Mouse (Mus musculus) forebrain, embryonic 14.5 days (tissue): ENCODE data around the gene Map1b. TPM values are rescaled to one million over a fixed set of nuclear protein-coding genes. Genes with fewer than 3 reads are reported as not detected.

Experiments used
- ATAC-seq: fragments of 200-750 bp; cut with Nextera tagmentation; 2 replicates; pipeline ENCODE4 v1.8.0; 2017; ENCODE audit warnings: mild to moderate bottlenecking, moderate library complexity
- DNase-seq: peaks from one replicate; pipeline ENCODE4 v3.0.0-alpha.2; 2015; ENCODE audit warnings: low spot score
- H3K27ac ChIP-seq: fragments of 300-500 bp; sonication (generic); 2 replicates; pipeline ENCODE4 v1.5.1; 2014; ENCODE audit warnings: low read depth, mild to moderate bottlenecking, control low read depth, low read length, moderate library complexity
- H3K27me3 ChIP-seq: fragments of 300-500 bp; sonication (generic); replicated peaks from 2 replicates; pipeline ENCODE4 v1.6.1; 2014; ENCODE audit warnings: low read length, control low read depth, mixed read lengths; ENCODE audit not compliant: control insufficient read depth, insufficient read depth
- H3K36me3 ChIP-seq: fragments of 300-500 bp; sonication (generic); 2 replicates; pipeline ENCODE4 v1.6.1; 2014; ENCODE audit warnings: low read length, control low read depth; ENCODE audit not compliant: control insufficient read depth, insufficient read depth
- H3K4me1 ChIP-seq: fragments of 300-500 bp; sonication (generic); 2 replicates; pipeline ENCODE4 v1.6.1; 2014; ENCODE audit warnings: antibody characterized with exemption, low read length, control low read depth; ENCODE audit not compliant: control insufficient read depth, insufficient read depth
- H3K4me2 ChIP-seq: fragments of 300-500 bp; sonication (generic); 2 replicates; pipeline ENCODE4 v1.6.1; 2014; ENCODE audit warnings: mild to moderate bottlenecking, control low read depth, low read length
- H3K4me3 ChIP-seq: fragments of 300-500 bp; sonication (generic); 2 replicates; pipeline ENCODE4 v1.5.1; 2014; ENCODE audit warnings: low read depth, low read length, control low read depth
- H3K9ac ChIP-seq: fragments of 300-500 bp; sonication (generic); 2 replicates; pipeline ENCODE4 v1.6.1; 2014; ENCODE audit warnings: mild to moderate bottlenecking, low read length, control low read depth, moderate library complexity
- H3K9me3 ChIP-seq: fragments of 300-500 bp; sonication (generic); replicated peaks from 2 replicates; pipeline ENCODE4 v1.6.1; 2016; ENCODE audit warnings: low read length, control low read depth, mixed read lengths; ENCODE audit not compliant: control insufficient read depth
- WGBS: fragments of 180-500 bp; shearing (Covaris S2); extraction: QIAGEN DNeasy Blood & Tissue Kit; methylation state at CpG from one replicate; pipeline ENCODE4 v1.1.7; 2014; 5-methylcytosine and 5-hydroxymethylcytosine counted together
- polyA plus RNA-seq: library from polyadenylated mRNA; unstranded; fragments of >200 nt; fragmentation: Nextera tagmentation; extraction: Ambion mirVana; gene quantifications from 2 replicates; pipeline ENCODE4 v1.2.1, GENCODE M21; 2014

The Map1b gene
- 1,380 and 2,008 TPM in 2 replicates for polyA plus RNA-seq

GRCm38 (mm10) chr13:99516448-99516881 lies at the start of gene Map1b:
Map1b (minus strand) TSS chr13:99516540.
- WGBS: 0% methylated on average over 29 of the region's 32 CpGs
- Histone ChIP-seq H3K27ac (peak within 1 kb of the TSS; percentile 99), H3K9ac (peak within 1 kb of the TSS; percentile 98), H3K9me3 (no peaks in the 10 kb centered on the region), H3K36me3 (0 out of 2 replicates have a peak, but pooled peaks cover 3% of the 10 kb centered on the region), H3K4me1 (peaks cover 16% of the 10 kb centered on the region), H3K4me3 (peak within 1 kb of the TSS; percentile 88), H3K4me2 (peak within 1 kb of the TSS; percentile 80), H3K27me3 (no peaks in the 10 kb centered on the region)
- peak; percentile 95 for DNase-seq
- peak; percentile 81 for ATAC-seq

- H3K4me3 ChIP-seq: no peak overlapping the region
- peaks cover 27% of the 10 kb centered on the region for H3K4me1 ChIP-seq
- no peak overlapping the region for H3K27ac ChIP-seq
- H3K27me3 ChIP-seq: no peaks in the 10 kb centered on the region
- H3K9ac ChIP-seq: no peak overlapping the region
- no peak overlapping the region for H3K4me2 ChIP-seq
- 41% methylated on average over 3 of the region's 3 CpGs for WGBS
- peak; percentile 55 for DNase-seq
- no peaks in the 10 kb centered on the region for H3K36me3 ChIP-seq
- no peaks in the 10 kb centered on the region for H3K9me3 ChIP-seq
- ATAC-seq: no peak
These were observed 48.0 kb upstream of the Map1b start for GRCm38 (mm10) chr13:99564346-99564745.

- Histone ChIP-seq H3K9me3 (no peaks in the 10 kb centered on the region), H3K36me3 (no peaks in the 10 kb centered on the region), H3K9ac (no peak overlapping the region), H3K4me3 (no peak overlapping the region), H3K4me1 (peaks cover 27% of the 10 kb centered on the region), H3K4me2 (no peak overlapping the region), H3K27me3 (no peaks in the 10 kb centered on the region), H3K27ac (no peak overlapping the region)
- DNase-seq: no peak
- 45% methylated on average over 3 of the region's 3 CpGs for WGBS
- ATAC-seq: no peak
These were observed 46.7 kb upstream of the Map1b start for GRCm38 (mm10) chr13:99563021-99563420.

- Histone ChIP-seq H3K4me3 (no peak overlapping the region), H3K27ac (no peak overlapping the region), H3K36me3 (no peaks in the 10 kb centered on the region), H3K4me2 (no peak overlapping the region), H3K27me3 (no peaks in the 10 kb centered on the region), H3K9ac (no peak overlapping the region), H3K9me3 (no peaks in the 10 kb centered on the region), H3K4me1 (peaks cover 27% of the 10 kb centered on the region)
- WGBS: 8% methylated on average over 10 of the region's 10 CpGs
- DNase-seq (peak; percentile 79), ATAC-seq (peak; percentile 65; the same call in 1 of the 2 replicates)
These were observed 45.7 kb upstream of the Map1b start for GRCm38 (mm10) chr13:99561843-99562550.

GRCm38 (mm10) chr13:99560674-99561639 lies 44.6 kb upstream of the Map1b start:
- Histone ChIP-seq H3K4me1 (peaks cover 27% of the 10 kb centered on the region), H3K4me2 (no peak overlapping the region), H3K4me3 (no peak overlapping the region), H3K9me3 (no peaks in the 10 kb centered on the region), H3K36me3 (no peaks in the 10 kb centered on the region), H3K27ac (no peak overlapping the region), H3K9ac (peak overlapping the region; percentile 18; the same call in 1 of the 2 replicates), H3K27me3 (no peaks in the 10 kb centered on the region)
- WGBS: 21% methylated on average over 12 of the region's 13 CpGs
- DNase-seq (peak; percentile 63), ATAC-seq (0 out of 2 replicates have a peak, but pooled peaks have one; percentile 29)

GRCm38 (mm10) chr13:99558216-99558906 lies 42.0 kb upstream of the Map1b start:
- H3K4me3 ChIP-seq: no peak overlapping the region
- H3K27ac ChIP-seq: no peak overlapping the region
- DNase-seq (no peak), ATAC-seq (no peak)
- no peaks in the 10 kb centered on the region for H3K36me3 ChIP-seq
- H3K9ac ChIP-seq: no peak overlapping the region
- 78% methylated on average over 12 of the region's 12 CpGs for WGBS
- H3K9me3 ChIP-seq: no peaks in the 10 kb centered on the region
- peaks cover 27% of the 10 kb centered on the region for H3K4me1 ChIP-seq
- no peak overlapping the region for H3K4me2 ChIP-seq
- no peaks in the 10 kb centered on the region for H3K27me3 ChIP-seq

GRCm38 (mm10) chr13:99557813-99558212 lies 41.5 kb upstream of the Map1b start:
- ATAC-seq: no peak
- Histone ChIP-seq H3K36me3 (no peaks in the 10 kb centered on the region), H3K9me3 (no peaks in the 10 kb centered on the region), H3K4me2 (no peak overlapping the region), H3K4me3 (no peak overlapping the region), H3K27me3 (no peaks in the 10 kb centered on the region), H3K9ac (no peak overlapping the region), H3K4me1 (peaks cover 23% of the 10 kb centered on the region), H3K27ac (no peak overlapping the region)
- DNase-seq: no peak
- 77% methylated on average over 15 of the region's 15 CpGs for WGBS

- no peaks in the 10 kb centered on the region for H3K9me3 ChIP-seq
- H3K27ac ChIP-seq: no peak overlapping the region
- H3K9ac ChIP-seq: no peak overlapping the region
- H3K4me1 ChIP-seq: peaks cover 19% of the 10 kb centered on the region
- no peak for ATAC-seq
- H3K4me2 ChIP-seq: no peak overlapping the region
- no peak overlapping the region for H3K4me3 ChIP-seq
- DNase-seq: no peak
- WGBS: 89% methylated on average over 5 of the region's 5 CpGs
- no peaks in the 10 kb centered on the region for H3K27me3 ChIP-seq
- no peaks in the 10 kb centered on the region for H3K36me3 ChIP-seq
These were observed 41.0 kb upstream of the Map1b start for GRCm38 (mm10) chr13:99557331-99557730.
